Mouse (Mus musculus) adipocyte (in vitro differentiated cells): Measurements from ENCODE around the gene Abcg5.

Source experiments
- DNase-seq: peaks from one replicate; pipeline ENCODE4 v3.0.0-alpha.2; 2016; ENCODE audit warnings: low spot score

Gene Abcg5

GRCm38 (mm10) chr17:84608606-84609005 lies 74.2 kb downstream of the Abcg5 start:
- DNase-seq: no peak
